Mouse (Mus musculus) testis, adult 2 months (tissue): ENCODE results near the gene Rnf20.
"Not testable (repeated sequence)": the region's sequence is repeated elsewhere in the genome, so short reads cannot be mapped to it uniquely, and the experiment has no call there.

Experiments used
- CTCF ChIP-seq: fragments of 200-500 bp; IDR thresholded peaks from 2 replicates; pipeline ENCODE4 v1.5.1; 2012; ENCODE audit warnings: low read depth, mild to moderate bottlenecking, inconsistent platforms, low read length, moderate library complexity; ENCODE audit not compliant: control insufficient read depth, insufficient read depth, insufficient replicate concordance
- POLR2A ChIP-seq: fragments of 200-500 bp; IDR thresholded peaks from 2 replicates; pipeline ENCODE4 v1.6.1; 2012; ENCODE audit warnings: low read depth, mild to moderate bottlenecking, inconsistent platforms, low read length, moderate library complexity; ENCODE audit not compliant: control insufficient read depth

DNA sequence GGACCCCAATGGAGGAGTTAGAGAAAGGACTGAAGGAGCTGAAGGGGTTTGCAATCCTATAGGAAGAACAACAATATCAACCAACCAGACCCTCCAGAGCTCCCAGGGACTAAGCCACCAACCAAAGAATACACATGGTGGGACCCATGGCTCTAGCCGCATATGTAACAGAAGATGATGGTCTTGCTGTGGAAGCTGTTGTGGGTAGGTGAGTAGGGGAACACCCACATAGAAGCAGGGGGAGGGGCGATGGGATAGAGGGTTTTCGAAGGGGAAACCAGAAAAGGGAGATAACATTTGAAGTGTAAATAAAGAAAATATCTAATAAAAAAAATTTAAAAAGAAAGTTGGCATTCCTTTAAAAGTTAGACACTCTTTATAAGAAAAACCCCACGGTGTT, 6.8 kb upstream of the Rnf20 start:
- TF ChIP-seq CTCF, POLR2A: not testable (repeated sequence)
